Mouse (Mus musculus): ENCODE data around the gene Dhrs7c.

The Dhrs7c gene

DNA sequence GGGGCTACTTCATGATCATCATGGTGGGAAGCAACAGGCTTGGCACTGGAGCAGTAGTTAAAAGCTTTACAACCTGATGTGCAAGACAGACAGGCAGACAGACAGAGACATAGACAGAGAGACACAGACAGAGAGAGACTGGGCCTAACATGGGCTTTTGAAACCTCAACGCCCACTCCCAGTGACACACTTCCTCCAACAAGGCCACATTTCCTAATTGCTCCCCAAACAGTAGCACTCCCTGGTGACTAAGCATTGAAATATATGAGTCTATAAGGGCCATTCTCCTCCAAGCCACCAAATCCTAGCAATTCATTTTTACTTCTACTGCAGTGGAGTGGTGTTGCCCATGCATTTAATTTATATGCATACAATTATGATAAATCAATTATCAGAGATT lies 41.8 kb downstream of the Dhrs7c start:
- DNase-seq (ENCODE audit: low spot score in 2 of 2) = no peak

DNA sequence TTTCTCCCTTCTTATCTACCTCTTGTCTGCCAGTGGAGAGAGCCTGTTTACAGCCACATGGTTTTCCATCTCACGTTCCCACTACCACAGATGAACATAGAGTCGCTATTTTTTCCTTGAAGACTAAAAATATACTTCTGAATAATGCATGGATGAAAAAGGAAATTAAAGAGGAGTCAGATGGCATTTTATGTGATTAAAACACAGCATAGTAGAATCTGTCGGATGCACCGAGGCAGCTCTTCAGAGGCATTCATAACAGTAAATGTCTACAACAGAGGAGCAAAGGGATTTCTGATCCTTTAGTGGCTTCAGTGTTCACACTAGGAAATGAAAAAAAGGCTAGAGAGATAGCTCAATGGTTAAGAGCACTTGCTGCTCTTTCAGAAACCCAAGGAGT lies 47.2 kb downstream of the Dhrs7c start:
- no peak for DNase-seq (ENCODE audit: low spot score in 2 of 2)

DNA sequence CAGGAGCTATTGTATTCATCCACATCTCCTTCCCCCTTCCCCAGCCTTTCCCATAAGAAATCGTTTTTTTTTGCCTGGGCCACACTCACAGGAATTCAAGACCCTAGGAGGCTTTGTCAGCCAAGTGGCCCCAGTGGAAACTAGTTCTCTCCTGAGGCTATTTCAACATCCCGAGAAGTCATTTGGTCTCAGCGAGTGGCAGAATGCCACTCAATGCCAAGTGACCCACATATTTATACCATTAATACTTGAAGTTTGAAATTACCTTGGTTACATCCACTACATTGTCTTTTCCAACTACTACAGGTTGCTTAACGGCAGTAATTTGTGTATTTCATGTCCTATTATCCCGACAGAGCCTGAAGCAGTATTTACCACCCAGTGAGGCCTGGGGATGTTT lies 53.8 kb downstream of the Dhrs7c start:
- DNase-seq (ENCODE audit: low spot score in 2 of 2) = no peak

DNA sequence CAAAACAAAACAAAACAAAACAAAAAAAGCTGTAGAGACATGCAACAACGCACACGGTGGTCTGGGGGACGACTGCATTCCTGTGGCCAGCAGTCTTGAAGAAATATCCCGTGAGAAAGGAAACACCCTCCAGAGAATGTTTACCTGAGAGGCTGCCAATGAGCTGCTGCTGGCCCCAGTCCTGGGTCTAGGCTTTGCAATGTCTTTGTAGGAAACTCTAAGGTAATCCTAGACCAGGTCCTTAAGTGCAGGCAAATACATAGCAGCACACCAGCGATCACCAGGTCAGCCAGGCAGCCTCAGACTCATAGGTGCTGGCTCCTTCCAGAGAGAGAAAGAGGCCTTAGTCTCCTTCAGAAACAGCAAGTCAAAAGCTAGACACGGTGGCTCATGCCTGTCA lies 56.0 kb downstream of the Dhrs7c start:
- DNase-seq (ENCODE audit: low spot score in 2 of 2) = no peak

DNA sequence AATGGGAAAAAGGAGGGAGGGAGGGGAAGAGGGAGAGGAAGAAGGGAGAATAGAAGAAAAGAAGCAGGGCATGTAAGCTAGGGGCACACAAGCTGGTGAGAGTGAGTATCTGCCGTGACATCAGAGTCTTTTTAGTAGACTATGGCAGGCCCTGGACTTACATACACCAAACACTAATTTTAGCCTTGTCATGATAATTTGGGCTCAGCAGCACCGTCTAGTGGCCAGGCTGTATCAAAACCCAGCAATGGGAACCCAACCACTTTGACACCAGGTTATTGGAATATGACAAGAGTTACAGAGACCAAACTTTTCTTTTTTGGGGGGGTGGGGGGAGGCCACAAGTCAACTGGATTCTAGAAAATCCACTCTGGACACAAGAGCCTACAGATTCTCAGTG lies 57.0 kb downstream of the Dhrs7c start:
- no peak for DNase-seq (ENCODE audit: low spot score in 2 of 2)

DNA sequence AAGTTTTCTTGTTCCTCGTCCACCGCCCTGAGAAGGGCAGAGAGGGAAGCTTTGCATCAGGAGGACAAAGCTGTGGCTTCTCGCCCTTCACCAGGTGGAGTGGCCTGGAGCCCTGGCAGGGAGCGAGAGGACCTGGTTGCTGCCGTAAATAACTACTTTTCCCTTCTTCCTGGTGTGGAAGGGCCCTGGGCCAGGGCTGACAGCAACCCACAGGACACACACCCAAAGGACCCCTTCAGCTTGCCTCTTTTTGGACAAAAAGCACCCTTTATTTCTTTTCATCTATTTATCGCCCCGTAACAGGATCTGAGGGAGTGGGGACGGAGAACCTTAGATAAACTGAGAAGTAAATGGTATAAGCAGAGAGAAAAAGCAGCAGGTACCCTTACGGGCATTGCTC lies 60.5 kb downstream of the Dhrs7c start:
- DNase-seq (ENCODE audit: low spot score in 2 of 2) = no peak

DNA sequence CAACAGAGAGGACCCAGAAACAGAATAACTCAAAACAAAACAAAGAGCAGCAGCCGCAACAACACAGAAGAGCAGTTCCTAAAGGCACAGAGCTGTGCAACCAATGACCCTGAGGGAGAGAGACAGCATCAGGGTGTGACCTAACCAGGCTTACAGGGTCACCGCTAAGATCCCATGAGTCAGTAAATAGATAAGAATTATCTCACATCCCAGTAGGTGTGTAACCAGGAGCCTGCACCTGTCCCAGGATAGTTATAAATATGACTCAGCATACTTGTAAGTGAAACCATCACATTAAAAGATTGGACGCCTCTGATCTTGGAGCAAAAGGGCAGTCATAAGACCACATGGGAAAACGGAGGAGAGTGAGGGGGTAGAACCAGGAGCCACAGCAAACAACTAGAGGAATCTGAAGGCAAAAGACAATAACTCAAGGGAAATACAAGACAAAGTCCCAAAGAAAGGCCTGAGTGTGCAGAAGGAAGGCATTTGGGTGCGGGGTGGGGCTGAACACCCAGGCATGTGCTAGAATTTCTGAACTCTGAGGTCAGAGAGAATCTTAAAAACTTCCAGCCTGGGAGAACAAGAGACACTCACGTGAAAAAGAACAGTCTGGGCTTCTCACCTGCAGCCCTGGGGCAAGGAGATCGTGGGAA lies 62.9 kb downstream of the Dhrs7c start:
- DNase-seq (ENCODE audit: low spot score in 2 of 2) = no peak

DNA sequence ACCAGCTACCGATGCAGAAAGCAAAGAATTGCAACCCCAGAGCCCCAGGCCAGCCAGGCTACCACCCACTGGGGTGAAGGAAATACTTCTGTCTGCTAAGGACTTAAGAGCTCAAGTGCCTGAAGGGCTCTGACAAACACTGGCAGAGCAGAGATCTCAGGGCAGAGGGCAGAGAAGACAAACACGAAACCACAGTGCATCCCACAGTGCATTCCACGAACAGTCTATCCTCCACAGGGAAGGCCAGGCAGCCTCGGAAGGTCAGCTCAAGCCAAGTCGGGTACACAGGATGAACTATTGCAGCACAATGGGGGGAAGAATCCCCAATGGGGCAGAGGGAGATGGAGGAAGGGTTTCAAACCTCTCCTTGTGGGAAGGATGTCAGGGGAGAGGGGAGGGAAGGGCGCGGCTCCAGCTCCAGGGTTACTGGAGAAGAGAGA lies 63.4 kb downstream of the Dhrs7c start:
- no peak for DNase-seq (ENCODE audit: low spot score in 2 of 2)

DNA sequence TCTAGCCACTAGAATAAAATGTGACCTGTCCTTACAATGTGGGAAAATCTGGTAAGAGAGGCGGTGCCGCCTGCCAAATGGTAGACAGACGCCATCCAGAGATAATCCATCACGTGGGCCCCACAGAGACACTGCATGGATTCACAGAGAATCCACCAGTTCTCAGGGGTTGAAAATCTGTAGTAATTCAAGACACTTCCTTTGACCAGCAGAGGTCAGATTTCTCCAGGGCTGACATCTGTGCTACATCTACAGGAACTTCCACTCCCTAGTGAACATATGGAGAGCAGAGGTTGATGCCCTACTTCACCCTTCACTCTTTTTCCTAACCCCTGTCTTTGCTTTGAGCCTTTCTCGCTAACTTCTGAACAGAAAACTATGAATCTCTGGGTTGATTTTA lies 67.1 kb downstream of the Dhrs7c start:
- no peak for DNase-seq (ENCODE audit: low spot score in 2 of 2)

All from frontal cortex, postnatal 10 days (tissue).